Mouse (Mus musculus) mouse embryonic stem cell (cell line): ENCODE measurements around the gene Krtap11-1.

Experiments
- in situ Hi-C, 2 experiments: fragments of 300-500 bp; cut with MboI; formaldehyde crosslinking; loops; 1 replicate in 1 of 2; 3 replicates in 1 of 2; pipeline ENCODE4 v1.14.3; 2019 to 2020; ENCODE audit warnings: low sequenced_read_pairs in 2 of 2, low pct_unique_long_range_greater_than_20kb in 1 of 2, mixed read lengths in 1 of 2; ENCODE audit not compliant: unreplicated experiment in 1 of 2

Gene Krtap11-1

DNA sequence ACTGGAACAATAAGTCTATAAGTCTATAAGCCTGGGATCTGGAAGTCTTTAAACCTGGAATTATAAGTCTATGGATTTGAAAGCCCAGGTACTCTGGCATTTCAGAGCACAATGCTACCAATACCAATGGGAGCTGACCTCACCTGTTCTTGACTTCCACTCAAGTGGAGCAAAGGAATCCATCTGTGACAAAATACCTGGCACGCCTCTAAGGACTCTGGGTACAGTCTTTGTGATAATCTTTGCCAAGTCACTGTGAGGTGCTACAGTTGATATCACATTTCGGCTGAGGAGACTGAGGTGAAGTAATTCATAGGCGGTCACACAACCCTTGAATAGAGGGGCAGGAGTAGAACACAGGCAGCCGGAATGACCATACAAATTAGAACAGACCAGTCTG lies 50.0 kb downstream of the Krtap11-1 start:
- in situ Hi-C loops = no loop called here

DNA sequence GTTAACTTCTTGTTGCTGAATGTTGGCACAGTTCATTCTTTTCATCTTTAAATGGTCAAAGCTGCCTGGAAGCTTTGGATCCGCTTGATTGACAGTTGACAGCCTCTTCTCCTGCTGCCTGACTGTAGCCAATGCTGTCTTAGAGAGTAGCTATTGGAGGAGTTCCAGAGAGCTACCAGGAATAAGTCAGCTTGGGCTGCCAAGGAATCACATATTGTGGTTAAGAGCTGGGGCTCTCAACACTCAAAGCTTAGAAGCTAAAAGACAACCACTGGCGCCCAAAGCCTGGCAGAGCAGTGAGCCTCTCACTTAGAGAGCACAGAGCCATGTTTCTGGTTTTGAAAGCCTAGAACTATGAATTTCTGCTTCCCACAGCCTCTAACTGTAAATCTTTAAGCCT lies 50.4 kb downstream of the Krtap11-1 start:
- in situ Hi-C loops = no loop called here
